Mouse (Mus musculus) A20 (cell line): ENCODE measurements around the gene Fbxo17.
"Not testable (repeated sequence)": the region's sequence is repeated elsewhere in the genome, so short reads cannot be mapped to it uniquely, and the experiment has no call there.

Experiments used
- DNase-seq: peaks from one replicate; pipeline ENCODE4 v3.0.0-alpha.2; 2011; ENCODE audit warnings: low read depth, low spot score

Fbxo17 gene

GRCm38 (mm10) chr7:28716590-28717281 lies at the start of gene Fbxo17:
Gene Fbxo17 (plus strand): TSS chr7:28716804.
- no peak for DNase-seq

GRCm38 (mm10) chr7:28671172-28671571 lies 45.4 kb upstream of the Fbxo17 start:
- no peak for DNase-seq

GRCm38 (mm10) chr7:28672276-28672675 lies 44.3 kb upstream of the Fbxo17 start:
- no peak for DNase-seq

- not testable (repeated sequence) for DNase-seq
Measured at GRCm38 (mm10) chr7:28672786-28673185, 43.8 kb upstream of the Fbxo17 start.

- peak; percentile 43 for DNase-seq
Measured at GRCm38 (mm10) chr7:28674994-28675393, 41.6 kb upstream of the Fbxo17 start.

GRCm38 (mm10) chr7:28675746-28676145 lies 40.9 kb upstream of the Fbxo17 start:
- DNase-seq: no peak

- no peak for DNase-seq
Measured at GRCm38 (mm10) chr7:28676811-28677541, 39.6 kb upstream of the Fbxo17 start.

GRCm38 (mm10) chr7:28677624-28678023 lies 39.0 kb upstream of the Fbxo17 start:
- DNase-seq: no peak

- DNase-seq: no peak
Measured at GRCm38 (mm10) chr7:28691075-28691474, 25.5 kb upstream of the Fbxo17 start.

- no peak for DNase-seq
Measured at GRCm38 (mm10) chr7:28692545-28693320, 23.9 kb upstream of the Fbxo17 start, which contains the start of gene Fbxo27. Gene Fbxo27 (plus strand): TSS chr7:28692849.

- peak; percentile 79 for DNase-seq
Measured at GRCm38 (mm10) chr7:28693321-28693966, 23.2 kb upstream of the Fbxo17 start.

GRCm38 (mm10) chr7:28694423-28694822 lies 22.2 kb upstream of the Fbxo17 start:
- no peak for DNase-seq

- DNase-seq: no peak
Measured at GRCm38 (mm10) chr7:28694966-28695511, 21.6 kb upstream of the Fbxo17 start.

GRCm38 (mm10) chr7:28697277-28697676 lies 19.3 kb upstream of the Fbxo17 start:
- no peak for DNase-seq

GRCm38 (mm10) chr7:28700269-28700668 lies 16.3 kb upstream of the Fbxo17 start:
- no peak for DNase-seq

GRCm38 (mm10) chr7:28701306-28701705 lies 15.3 kb upstream of the Fbxo17 start:
- DNase-seq: not testable (repeated sequence)

GRCm38 (mm10) chr7:28702601-28703143 lies 13.9 kb upstream of the Fbxo17 start:
- peak; percentile 57 for DNase-seq

- peak; percentile 49 for DNase-seq
Measured at GRCm38 (mm10) chr7:28709454-28709853, 7.2 kb upstream of the Fbxo17 start.

- DNase-seq: peak; percentile 20
Measured at GRCm38 (mm10) chr7:28710962-28711361, 5.6 kb upstream of the Fbxo17 start.

GRCm38 (mm10) chr7:28714667-28715066 lies 1.9 kb upstream of the Fbxo17 start:
- DNase-seq: no peak

- no peak for DNase-seq
Measured at GRCm38 (mm10) chr7:28715598-28715997, 1.0 kb upstream of the Fbxo17 start.
